Mouse (Mus musculus): ENCODE results near the gene Rnf26.

DNA sequence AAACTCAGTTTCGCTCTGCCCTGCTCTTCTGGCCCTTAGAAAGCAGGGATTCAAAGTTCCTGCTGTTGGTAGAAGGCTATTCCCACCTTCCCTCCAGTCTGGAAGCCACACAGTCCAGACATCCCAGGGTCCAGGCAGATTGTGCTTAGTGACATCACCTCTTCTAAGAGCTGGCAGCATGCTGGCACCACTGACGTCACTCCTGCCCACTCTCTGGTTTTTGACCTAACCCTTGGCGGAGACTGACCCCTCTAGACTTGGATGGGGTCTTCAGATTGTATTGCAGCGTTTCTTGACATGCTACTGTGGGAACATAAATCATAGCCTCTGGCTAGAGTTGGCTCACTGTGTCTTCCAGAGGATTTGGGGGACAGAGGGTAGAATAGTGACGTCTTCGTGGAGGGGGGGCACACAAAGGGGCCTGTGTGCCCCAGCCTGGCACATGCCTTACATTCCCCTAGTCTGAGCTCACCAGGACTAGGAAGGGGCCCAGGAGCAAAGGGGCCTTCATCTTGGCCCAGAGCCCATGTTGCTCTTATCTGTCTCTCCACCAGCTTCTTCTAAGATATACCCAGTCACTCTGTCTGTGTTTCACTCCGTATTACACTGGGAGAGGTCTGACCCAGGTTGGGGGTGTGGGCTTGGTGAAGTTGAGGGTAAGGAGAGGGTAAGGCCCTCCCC, 22.6 kb upstream of the Rnf26 start:
- TF ChIP-seq MAFK (IDR thresholded peaks at IDR 0.05; ENCODE audit: insufficient read depth, low read depth, low read length) (no peak), CHD2 (IDR thresholded peaks at IDR 0.05; ENCODE audit: low read depth, low read length) (no peak), ZNF384 (IDR thresholded peaks at IDR 0.05; ENCODE audit: low read depth, low read length) (no peak), ZC3H11A (IDR thresholded peaks at IDR 0.05; ENCODE audit: borderline replicate concordance, low read depth, low read length) (no peak)
